In genomic region chr2:18672133-18672765, GRCm38 (mm10) we compare ENCODE assay signal across 8 mouse cellular contexts. TPM values are rescaled to one million over a fixed set of nuclear protein-coding genes. Genes with fewer than 3 reads are reported as not detected.
DNase-seq lines count a peak whose midpoint lies in the region; ATAC-seq lines count a peak whose summit lies in the region.

TSS of gene Commd3 (plus strand) at chr2:18672384.

- intact Hi-C loops in gastrocnemius, postnatal 14 days (cut with DNase I; ENCODE audit: low total_unique reads), result loop anchor here (10.0 kb wide), 1 partner anchor 93 kb away; no protein-coding TSS in a partner anchor
- intact Hi-C loops in left cerebral cortex, postnatal 14 days (cut with DNase I), result loop anchor here (2.0 to 10.0 kb wide), 3 partner anchors 85 to 323 kb away; partner anchors contain the start of genes 4930426L09Rik, Dnajc1 and Pip4k2a

- peak; percentile 90 for ATAC-seq in inflammation-experienced regulatory T-cells, adult 6 months
- peak; percentile 74 for ATAC-seq in megakaryocyte-erythroid progenitor cell, adult 5-6 weeks (replicated peaks; ENCODE audit: low FRiP score, low TSS enrichment, poor library complexity, severe bottlenecking)

- peak; percentile 92 for DNase-seq in adipocyte (ENCODE audit: low spot score)
- peak; percentile 91 for DNase-seq in embryo, embryonic 10 days (ENCODE audit: low spot score)
- DNase-seq in gastrocnemius, postnatal 14 days, result peak; percentile 95
- DNase-seq in left cerebral cortex, postnatal 14 days (ENCODE audit: low spot score in 2 of 2), result peak; percentile 93 to 95
- peak; percentile 97 for DNase-seq in right cerebral cortex, postnatal 14 days
- peak; percentile 96 for DNase-seq in urinary bladder, postnatal 25 days (ENCODE audit: low spot score)

RNA-seq across cellular contexts. Expression of gene Commd3, which starts in this region (rescaled TPM):
- total RNA-seq in gastrocnemius, postnatal 14 days (2021), result 100 to 1,000 TPM in 1 of 2 experiments, 10 to 100 TPM in 1; 96.1 to 104 TPM
- 100 to 1,000 TPM; 214 to 252 (median 247) TPM for polyA plus RNA-seq in inflammation-experienced regulatory T-cells, adult 6 months (2017; shearing (Covaris generic))
- total RNA-seq in left cerebral cortex, postnatal 14 days (2021), result 100 to 1,000 TPM in 1 of 2 experiments, 10 to 100 TPM in 1; 98.3 to 113 TPM
- total RNA-seq in megakaryocyte-erythroid progenitor cell, adult 5-6 weeks (2014; fragmentation: Nextera tagmentation), result 131 and 154 TPM in 2 replicates
- 179 and 216 TPM in 2 replicates for total RNA-seq in megakaryocyte-erythroid progenitor cell, adult 5-6 weeks (2017)

Comparison
In these comparisons a context has a peak if more than half of its experiments do, and no peak if none do; other contexts are left out.
1. Peak in every context shown above with its lines: DNase-seq and ATAC-seq.